Mouse (Mus musculus) lung, postnatal 0 days (tissue): Measurements from ENCODE around the gene Celf2.

Experiments
- CTCF ChIP-seq: IDR thresholded peaks from 2 replicates; pipeline ENCODE4 v1.5.1; 2016; ENCODE audit warnings: antibody characterized with exemption, mild to moderate bottlenecking
- EP300 ChIP-seq: IDR thresholded peaks from 2 replicates; pipeline ENCODE4 v1.6.1; 2016; ENCODE audit warnings: antibody characterized with exemption, mild to moderate bottlenecking, control low read depth

DNA sequence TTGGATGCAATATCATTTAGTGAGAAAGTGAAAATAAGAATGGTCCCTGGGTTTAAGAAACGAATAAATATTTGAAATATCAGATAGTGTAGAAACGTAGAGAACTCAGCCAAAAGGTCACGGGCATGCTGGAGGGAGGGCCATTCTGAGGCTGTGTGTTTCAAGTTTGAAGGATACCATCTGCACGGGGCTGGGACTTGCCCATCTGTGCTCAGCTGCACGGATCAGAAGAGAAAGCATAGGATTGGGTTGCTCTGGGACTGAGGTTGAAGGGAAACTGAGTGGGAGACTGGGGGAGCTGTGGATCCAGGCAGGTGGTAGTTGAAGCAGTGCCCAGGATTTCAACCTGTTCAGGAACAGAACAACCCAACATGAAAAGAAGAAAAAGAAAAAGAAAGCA lies 483.8 kb downstream of the Celf2 start:
- TF ChIP-seq CTCF (no peak), EP300 (no peak)
